Mouse (Mus musculus): ENCODE data around the gene Krt7.

Krt7 gene

GRCm38 (mm10) chr15:101376776-101377061 lies 34.1 kb upstream of the Krt7 start:
- no peak for DNase-seq (ENCODE audit: low read depth, low spot score)

- DNase-seq (ENCODE audit: low read depth, low spot score): no peak
Observed at GRCm38 (mm10) chr15:101378646-101379045, 32.2 kb upstream of the Krt7 start.

- DNase-seq (ENCODE audit: low read depth, low spot score): no peak
Observed at GRCm38 (mm10) chr15:101381758-101382157, 29.1 kb upstream of the Krt7 start.

GRCm38 (mm10) chr15:101382811-101383210 lies 28.0 kb upstream of the Krt7 start:
- no peak for DNase-seq (ENCODE audit: low read depth, low spot score)

GRCm38 (mm10) chr15:101384610-101385009 lies 26.2 kb upstream of the Krt7 start:
- no peak for DNase-seq (ENCODE audit: low read depth, low spot score)

GRCm38 (mm10) chr15:101385064-101385463 lies 25.8 kb upstream of the Krt7 start:
- no peak for DNase-seq (ENCODE audit: low read depth, low spot score)

- DNase-seq (ENCODE audit: low read depth, low spot score): no peak
Observed at GRCm38 (mm10) chr15:101387176-101387575, 23.7 kb upstream of the Krt7 start.

GRCm38 (mm10) chr15:101388034-101388541 lies 22.8 kb upstream of the Krt7 start:
- DNase-seq (ENCODE audit: low read depth, low spot score): no peak

- no peak for DNase-seq (ENCODE audit: low read depth, low spot score)
Observed at GRCm38 (mm10) chr15:101390203-101390602, 20.6 kb upstream of the Krt7 start.

- DNase-seq (ENCODE audit: low read depth, low spot score): no peak
Observed at GRCm38 (mm10) chr15:101392251-101392650, 18.6 kb upstream of the Krt7 start.

- no peak for DNase-seq (ENCODE audit: low read depth, low spot score)
Observed at GRCm38 (mm10) chr15:101394908-101395307, 15.9 kb upstream of the Krt7 start.

GRCm38 (mm10) chr15:101396466-101396865 lies 14.4 kb upstream of the Krt7 start:
- no peak for DNase-seq (ENCODE audit: low read depth, low spot score)

- DNase-seq (ENCODE audit: low read depth, low spot score): no peak
Observed at GRCm38 (mm10) chr15:101396921-101397320, 13.9 kb upstream of the Krt7 start.

- no peak for DNase-seq (ENCODE audit: low read depth, low spot score)
Observed at GRCm38 (mm10) chr15:101397683-101398082, 13.2 kb upstream of the Krt7 start.

GRCm38 (mm10) chr15:101398269-101398668 lies 12.6 kb upstream of the Krt7 start:
- no peak for DNase-seq (ENCODE audit: low read depth, low spot score)

GRCm38 (mm10) chr15:101412188-101412587 lies 1.3 kb downstream of the Krt7 start:
- DNase-seq (ENCODE audit: low read depth, low spot score): no peak

- no peak for DNase-seq (ENCODE audit: low read depth, low spot score)
Observed at GRCm38 (mm10) chr15:101413916-101414635, 3.2 kb downstream of the Krt7 start.

- no peak for DNase-seq (ENCODE audit: low read depth, low spot score)
Observed at GRCm38 (mm10) chr15:101414807-101415565, 4.1 kb downstream of the Krt7 start.

GRCm38 (mm10) chr15:101418950-101419349 lies 8.1 kb downstream of the Krt7 start:
- no peak for DNase-seq (ENCODE audit: low read depth, low spot score)

GRCm38 (mm10) chr15:101420903-101421302 lies 10.1 kb downstream of the Krt7 start:
- DNase-seq (ENCODE audit: low read depth, low spot score): no peak

- no peak for DNase-seq (ENCODE audit: low read depth, low spot score)
Observed at GRCm38 (mm10) chr15:101424914-101425313, 14.1 kb downstream of the Krt7 start.

GRCm38 (mm10) chr15:101436611-101437010 lies 25.8 kb downstream of the Krt7 start:
- no peak for DNase-seq (ENCODE audit: low read depth, low spot score)

- no peak for DNase-seq (ENCODE audit: low read depth, low spot score)
Observed at GRCm38 (mm10) chr15:101438555-101438954, 27.7 kb downstream of the Krt7 start, which contains the start of gene Krt87. Gene Krt87, minus strand, starts transcription at chr15:101438804.

Measured in retina, adult 2 months (tissue).